Mouse (Mus musculus) hindlimb bud, embryonic 11.5 days (tissue): ENCODE measurements around the gene Zc3h4.

ENCODE experiments used
- DNase-seq: peaks from one replicate; pipeline ENCODE4 v3.0.0-alpha.2; 2012; ENCODE audit warnings: low read depth, low spot score; ENCODE audit errors: extremely low spot score

Gene Zc3h4

GRCm38 (mm10) chr7:16475764-16476599 lies 75.3 kb downstream of the Zc3h4 start:
- no peak for DNase-seq

GRCm38 (mm10) chr7:16476600-16476989 lies 75.9 kb downstream of the Zc3h4 start:
- no peak for DNase-seq

- DNase-seq = no peak
Measured at GRCm38 (mm10) chr7:16477628-16478027, 76.9 kb downstream of the Zc3h4 start, which contains the start of gene Npas1. Npas1 (minus strand) TSS chr7:16477728.
